Mouse (Mus musculus) liver, embryonic 13.5 days (tissue): ENCODE results near the gene Pycr1. TPM values are rescaled to one million over a fixed set of nuclear protein-coding genes. Genes with fewer than 3 reads are reported as not detected.
A peak's percentile ranks its signal among the peaks of the same experiment; 100 is the strongest.

Experiments used
- ATAC-seq: fragments of 200-750 bp; cut with Nextera tagmentation; 2 replicates; pipeline ENCODE4 v1.8.0; 2017; ENCODE audit warnings: low read depth, mild to moderate bottlenecking, moderate number of reproducible peaks, moderate library complexity
- DNase-seq: peaks from one replicate; pipeline ENCODE4 v3.0.0; 2022
- H3K27ac ChIP-seq: fragments of 300-500 bp; sonication (generic); 2 replicates; pipeline ENCODE4 v1.5.1; 2015; ENCODE audit warnings: moderate library complexity, mild to moderate bottlenecking, inconsistent platforms
- H3K27me3 ChIP-seq: fragments of 300-500 bp; sonication (generic); 2 replicates; pipeline ENCODE4 v1.6.1; 2015; ENCODE audit warnings: mild to moderate bottlenecking, inconsistent platforms
- H3K36me3 ChIP-seq: fragments of 300-500 bp; sonication (generic); 2 replicates; pipeline ENCODE4 v1.6.1; 2015; ENCODE audit warnings: mild to moderate bottlenecking, inconsistent platforms
- H3K4me1 ChIP-seq: fragments of 300-500 bp; sonication (generic); replicated peaks from 2 replicates; pipeline ENCODE4 v1.6.1; 2015; ENCODE audit warnings: inconsistent platforms
- H3K4me2 ChIP-seq: fragments of 300-500 bp; sonication (generic); 2 replicates; pipeline ENCODE4 v1.6.1; 2015; ENCODE audit warnings: inconsistent platforms, mild to moderate bottlenecking, moderate library complexity
- H3K4me3 ChIP-seq: fragments of 300-500 bp; sonication (generic); replicated peaks from 2 replicates; pipeline ENCODE4 v1.5.1; 2015; ENCODE audit warnings: mild to moderate bottlenecking, inconsistent platforms
- H3K9ac ChIP-seq: fragments of 300-500 bp; sonication (generic); 2 replicates; pipeline ENCODE4 v1.6.1; 2015; ENCODE audit warnings: mild to moderate bottlenecking, inconsistent platforms
- H3K9me3 ChIP-seq: fragments of 300-500 bp; sonication (generic); replicated peaks from 2 replicates; pipeline ENCODE4 v1.6.1; 2016; ENCODE audit warnings: inconsistent platforms
- WGBS: fragments of 180-500 bp; shearing (Covaris S2); methylation state at CpG from one replicate; pipeline ENCODE4 v1.1.7; 2015; ENCODE audit not compliant: insufficient replicate concordance; 5-methylcytosine and 5-hydroxymethylcytosine counted together
- polyA plus RNA-seq: library from polyadenylated mRNA; unstranded; fragments of >200 nt; fragmentation: Nextera tagmentation; extraction: Ambion mirVana; gene quantifications from 2 replicates; pipeline ENCODE4 v1.2.1, GENCODE M21; 2015

Pycr1 gene
- polyA plus RNA-seq, 1 experiment from 2014 or later, result 6.0 TPM

DNA sequence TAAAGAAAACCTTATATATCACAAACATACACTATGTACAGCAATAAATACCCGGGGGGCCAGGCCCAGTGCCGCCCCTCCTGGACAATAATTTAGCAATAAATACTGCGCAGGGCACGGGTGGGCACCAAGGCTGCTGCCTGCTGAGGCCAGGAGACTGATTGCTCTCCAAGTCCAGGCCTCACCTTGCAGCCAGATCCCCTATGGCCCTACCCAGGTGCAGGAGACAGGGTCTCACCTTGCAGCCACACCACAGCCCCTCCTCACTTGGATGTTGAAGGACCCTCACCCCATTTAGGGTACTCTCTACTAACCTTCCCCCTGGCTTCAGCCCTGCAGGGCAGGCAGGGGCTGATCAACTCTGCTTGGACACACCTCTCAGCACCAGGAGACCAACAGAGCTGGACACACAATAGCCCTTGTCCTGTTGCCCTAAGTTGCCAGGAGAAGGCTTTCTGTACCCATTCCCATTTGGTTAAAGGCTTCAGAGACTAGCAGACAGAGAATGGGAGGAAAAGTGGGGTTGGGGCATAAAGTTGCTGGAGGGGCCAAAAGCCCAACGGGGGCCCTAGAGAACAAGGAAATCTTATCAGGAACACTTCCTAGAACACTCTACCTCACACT, 18.3 kb downstream of the Pycr1 start, which contains the start of gene Sirt7:
Gene Sirt7, minus strand, starts transcription at position 89 of the 624 bp plus-strand sequence.
- Histone ChIP-seq H3K9ac (peak within 1 kb of the TSS; percentile 99), H3K4me3 (peak within 1 kb of the TSS; percentile 100), H3K4me2 (peak within 1 kb of the TSS; percentile 94), H3K27ac (peak within 1 kb of the TSS; percentile 97), H3K36me3 (peaks cover 70% of the 10 kb centered on the region), H3K4me1 (peaks cover 71% of the 10 kb centered on the region), H3K9me3 (no peaks in the 10 kb centered on the region), H3K27me3 (no peaks in the 10 kb centered on the region)
- WGBS, result 8% methylated on average over 5 of the region's 5 CpGs
- no peak for DNase-seq
- no peak for ATAC-seq

DNA sequence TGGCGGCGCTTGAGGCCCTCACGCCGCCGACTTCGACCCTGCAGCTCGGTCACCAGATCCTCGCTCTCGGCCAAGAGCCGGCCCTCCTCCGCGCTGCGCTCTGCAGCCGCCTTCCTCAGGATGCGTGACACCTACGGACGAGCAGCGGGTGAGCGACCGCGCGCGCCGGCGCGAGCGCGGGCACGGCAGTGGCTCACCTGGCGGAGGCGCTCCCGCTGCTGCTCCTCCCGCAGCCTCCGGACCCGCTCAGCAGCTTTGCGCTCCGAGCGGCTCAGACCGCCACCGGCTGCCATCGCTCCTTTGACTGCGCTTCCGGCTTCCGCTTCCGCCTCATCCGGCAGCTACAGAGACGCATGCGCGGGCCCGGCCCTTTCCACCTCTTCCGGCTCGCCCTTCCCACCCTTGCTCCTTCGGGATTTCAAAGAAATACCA, 18.9 kb downstream of the Pycr1 start:
- H3K36me3 ChIP-seq, result peaks cover 76% of the 10 kb centered on the region
- peaks cover 66% of the 10 kb centered on the region for H3K4me1 ChIP-seq
- no peaks in the 10 kb centered on the region for H3K9me3 ChIP-seq
- WGBS, result under 1% methylated on average over 53 of the region's 53 CpGs
- ATAC-seq (peak; percentile 66), DNase-seq (peak; percentile 77)
- H3K27me3 ChIP-seq, result no peaks in the 10 kb centered on the region
- peak overlapping the region; percentile 94 for H3K4me2 ChIP-seq
- peak overlapping the region; percentile 99 for H3K9ac ChIP-seq
- H3K27ac ChIP-seq, result peak overlapping the region; percentile 97
- H3K4me3 ChIP-seq, result peak overlapping the region; percentile 100

DNA sequence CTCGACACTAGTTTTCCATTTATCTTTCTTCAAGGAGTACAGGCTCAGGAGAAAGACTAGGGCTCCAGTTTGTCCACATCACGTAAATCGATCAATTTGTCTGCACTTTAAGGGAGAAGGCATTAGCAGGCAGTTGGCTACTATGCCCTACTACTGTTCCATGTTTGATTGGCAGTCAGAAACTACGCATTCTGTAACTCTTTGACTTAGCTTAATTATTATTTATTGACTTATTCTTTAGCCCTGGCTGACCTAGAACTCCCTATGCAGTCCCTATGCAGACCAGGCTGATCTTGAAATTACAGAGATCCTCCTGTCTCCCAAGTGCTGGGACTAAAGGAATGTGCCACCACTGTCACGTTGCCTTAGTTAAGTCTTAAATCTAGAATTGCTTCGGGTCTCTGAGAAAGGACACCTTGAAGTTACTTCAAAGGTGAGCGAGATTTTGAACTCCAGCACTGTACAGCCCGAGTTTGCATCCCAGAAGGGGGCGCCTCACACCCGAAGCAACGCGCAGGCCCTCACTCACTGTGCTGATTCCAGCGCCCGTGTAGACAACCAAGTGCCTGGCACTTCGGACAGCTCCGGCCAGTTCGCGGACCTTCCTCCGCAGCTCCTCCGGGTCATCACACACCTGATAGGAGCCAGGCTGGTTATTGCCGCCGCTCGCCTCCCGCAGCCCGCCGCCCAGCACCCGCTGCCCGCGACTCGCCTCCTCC, 19.4 kb downstream of the Pycr1 start:
- H3K4me3 ChIP-seq, result peak overlapping the region; percentile 100
- peaks cover 75% of the 10 kb centered on the region for H3K36me3 ChIP-seq
- H3K27me3 ChIP-seq, result no peaks in the 10 kb centered on the region
- ATAC-seq (peak; percentile 81), DNase-seq (peak; percentile 70)
- peak overlapping the region; percentile 99 for H3K9ac ChIP-seq
- no peaks in the 10 kb centered on the region for H3K9me3 ChIP-seq
- 10% methylated on average over 30 of the region's 30 CpGs for WGBS
- H3K27ac ChIP-seq, result peak overlapping the region; percentile 97
- peaks cover 60% of the 10 kb centered on the region for H3K4me1 ChIP-seq
- H3K4me2 ChIP-seq, result peak overlapping the region; percentile 94

DNA sequence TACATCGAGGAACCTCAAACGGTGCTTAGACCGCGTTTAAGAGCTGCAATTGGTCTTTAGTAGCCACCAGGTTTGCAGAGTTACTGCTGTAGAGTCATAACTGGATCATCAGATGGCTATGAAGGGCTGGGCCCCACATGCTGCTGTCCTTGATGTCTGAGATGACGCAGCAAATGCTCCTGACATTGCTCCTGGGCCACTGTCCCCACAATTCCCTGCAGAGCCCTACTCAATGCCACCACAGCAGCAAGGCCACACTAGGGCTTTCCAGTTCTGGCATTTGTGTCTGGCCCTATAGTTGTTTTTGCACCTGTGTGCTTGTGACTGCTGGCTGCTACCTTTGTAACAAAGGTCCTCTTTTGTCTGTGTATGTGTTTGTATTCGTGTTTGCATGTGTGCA, 20.8 kb downstream of the Pycr1 start:
- H3K4me2 ChIP-seq, result peak overlapping the region; percentile 94; the same call in 1 of the 2 replicates
- no peak overlapping the region for H3K4me3 ChIP-seq
- DNase-seq (no peak), ATAC-seq (no peak)
- H3K27me3 ChIP-seq, result no peaks in the 10 kb centered on the region
- H3K9ac ChIP-seq, result 0 out of 2 replicates have a peak overlapping the region, but pooled peaks have one; percentile 99
- 90% methylated on average over 6 of the region's 6 CpGs for WGBS
- H3K4me1 ChIP-seq, result peaks cover 58% of the 10 kb centered on the region
- no peaks in the 10 kb centered on the region for H3K9me3 ChIP-seq
- peaks cover 77% of the 10 kb centered on the region for H3K36me3 ChIP-seq
- H3K27ac ChIP-seq, result no peak overlapping the region

DNA sequence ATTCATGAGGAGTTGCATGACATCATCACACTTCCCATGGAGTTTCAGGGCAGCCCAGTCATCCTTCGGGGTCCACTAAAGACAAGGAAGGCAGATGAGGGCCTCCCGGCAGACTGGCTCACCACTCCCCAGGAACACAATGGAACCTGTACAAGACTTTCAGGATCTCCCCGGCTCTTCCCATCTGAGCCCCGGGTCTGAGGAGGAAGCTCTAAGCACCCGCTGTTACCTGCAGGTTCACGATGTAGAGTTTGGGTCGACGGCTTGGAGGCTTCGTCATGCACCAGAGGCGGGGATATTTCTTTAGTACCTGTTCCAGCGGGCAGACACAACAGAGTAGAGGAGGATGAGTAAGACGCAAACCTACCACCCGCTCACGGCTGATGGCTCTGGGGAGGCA, 23.4 kb downstream of the Pycr1 start:
- H3K4me2 ChIP-seq, result no peak overlapping the region
- H3K4me3 ChIP-seq, result no peak overlapping the region
- peaks cover 66% of the 10 kb centered on the region for H3K36me3 ChIP-seq
- H3K27me3 ChIP-seq, result no peaks in the 10 kb centered on the region
- H3K27ac ChIP-seq, result no peak overlapping the region
- ATAC-seq (no peak), DNase-seq (no peak)
- H3K4me1 ChIP-seq, result peaks cover 53% of the 10 kb centered on the region
- no peak overlapping the region for H3K9ac ChIP-seq
- WGBS, result 91% methylated on average over 14 of the region's 14 CpGs
- no peaks in the 10 kb centered on the region for H3K9me3 ChIP-seq

DNA sequence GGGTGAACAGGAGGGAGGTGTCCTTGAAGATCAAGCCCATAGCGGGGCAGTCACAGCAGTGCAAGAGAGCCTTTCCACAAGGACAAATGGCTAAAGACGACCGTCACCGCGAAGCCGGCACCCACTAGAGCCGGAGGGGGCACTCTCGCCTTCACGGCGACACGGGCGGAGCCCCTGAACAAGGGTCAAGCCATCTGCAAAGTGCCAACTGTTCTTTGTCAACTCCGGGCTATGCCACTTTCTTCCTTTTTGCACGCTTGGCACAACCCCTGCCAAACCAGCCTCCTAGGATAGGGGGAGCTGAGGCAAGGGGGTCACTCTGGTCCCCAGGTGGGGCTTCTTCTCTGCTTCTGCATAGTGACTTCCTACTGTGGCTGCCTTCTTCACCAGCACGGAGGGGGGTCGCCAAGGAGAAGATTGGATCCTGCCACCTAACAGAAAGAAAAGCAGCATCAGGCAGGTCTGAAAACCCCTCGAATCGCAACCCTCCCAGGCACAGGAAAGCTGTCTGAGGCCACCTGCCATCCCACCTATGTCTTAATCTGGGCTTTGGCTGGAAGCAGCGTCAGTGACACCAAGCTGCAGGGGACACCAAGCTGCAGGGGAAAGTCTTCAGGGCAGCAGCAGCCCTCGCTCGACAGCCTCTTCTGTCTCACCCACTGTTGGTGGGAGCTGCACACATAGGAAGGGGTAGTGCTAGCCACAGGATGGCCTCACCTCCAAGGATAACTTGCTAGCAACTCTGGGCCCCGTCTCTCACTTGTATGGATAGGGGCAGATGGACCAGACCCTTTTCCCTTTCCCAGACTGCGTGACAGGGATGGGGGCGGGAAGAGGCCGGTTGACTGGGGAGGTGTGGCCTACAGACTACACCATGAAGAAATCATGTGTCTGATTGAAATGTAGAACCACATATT, 24.7 kb downstream of the Pycr1 start:
- peak overlapping the region; percentile 88; the same call in 1 of the 2 replicates for H3K9ac ChIP-seq
- WGBS, result 91% methylated on average over 25 of the region's 25 CpGs
- ATAC-seq (no peak), DNase-seq (no peak)
- H3K27ac ChIP-seq, result peak overlapping the region; percentile 89
- peak overlapping the region; percentile 80; the same call in 1 of the 2 replicates for H3K4me3 ChIP-seq
- H3K4me1 ChIP-seq, result peaks cover 49% of the 10 kb centered on the region
- H3K36me3 ChIP-seq, result peaks cover 79% of the 10 kb centered on the region
- H3K4me2 ChIP-seq, result peak overlapping the region; percentile 90
- H3K27me3 ChIP-seq, result no peaks in the 10 kb centered on the region
- no peaks in the 10 kb centered on the region for H3K9me3 ChIP-seq

DNA sequence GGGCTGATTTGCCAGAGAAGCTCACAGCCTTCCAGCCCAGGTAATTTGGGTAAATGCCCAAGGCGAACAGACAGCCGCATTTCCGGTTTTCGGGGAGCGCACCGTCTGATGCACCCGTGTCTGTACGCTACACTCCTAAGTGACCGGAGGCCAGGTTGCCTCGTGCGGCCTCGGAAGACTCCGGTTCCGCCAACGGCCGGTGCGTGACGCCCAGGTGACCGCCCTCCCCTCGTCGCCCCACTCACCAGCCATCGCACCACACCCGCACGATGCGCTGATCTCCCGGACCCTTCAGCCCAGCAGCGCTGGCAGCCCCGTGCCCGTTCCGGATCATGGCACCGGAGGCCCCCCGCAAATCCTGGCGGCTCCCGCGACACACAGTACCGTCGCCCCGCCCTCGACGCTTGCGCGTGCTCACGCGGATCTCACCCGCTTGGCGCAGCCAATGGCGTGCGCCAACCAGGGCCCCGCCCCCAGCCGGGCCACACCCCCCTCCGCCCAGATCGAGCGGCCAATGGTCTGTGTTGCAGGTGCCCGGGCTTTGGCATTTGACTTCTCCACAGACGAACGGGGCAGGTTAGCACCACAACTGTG, 26.0 kb downstream of the Pycr1 start, which contains the start of gene Pcyt2:
Gene Pcyt2, minus strand, starts transcription at position 418 of the 594 bp plus-strand sequence.
- H3K9me3 ChIP-seq, result no peaks in the 10 kb centered on the region
- under 1% methylated on average over 56 of the region's 56 CpGs for WGBS
- peaks cover 42% of the 10 kb centered on the region for H3K4me1 ChIP-seq
- peak within 1 kb of the TSS; percentile 88 for H3K9ac ChIP-seq
- H3K27me3 ChIP-seq, result no peaks in the 10 kb centered on the region
- DNase-seq (peak; percentile 93), ATAC-seq (peak; percentile 93)
- peaks cover 80% of the 10 kb centered on the region for H3K36me3 ChIP-seq
- peak within 1 kb of the TSS; percentile 89 for H3K27ac ChIP-seq
- H3K4me3 ChIP-seq, result peak within 1 kb of the TSS; percentile 80
- H3K4me2 ChIP-seq, result peak within 1 kb of the TSS; percentile 90

DNA sequence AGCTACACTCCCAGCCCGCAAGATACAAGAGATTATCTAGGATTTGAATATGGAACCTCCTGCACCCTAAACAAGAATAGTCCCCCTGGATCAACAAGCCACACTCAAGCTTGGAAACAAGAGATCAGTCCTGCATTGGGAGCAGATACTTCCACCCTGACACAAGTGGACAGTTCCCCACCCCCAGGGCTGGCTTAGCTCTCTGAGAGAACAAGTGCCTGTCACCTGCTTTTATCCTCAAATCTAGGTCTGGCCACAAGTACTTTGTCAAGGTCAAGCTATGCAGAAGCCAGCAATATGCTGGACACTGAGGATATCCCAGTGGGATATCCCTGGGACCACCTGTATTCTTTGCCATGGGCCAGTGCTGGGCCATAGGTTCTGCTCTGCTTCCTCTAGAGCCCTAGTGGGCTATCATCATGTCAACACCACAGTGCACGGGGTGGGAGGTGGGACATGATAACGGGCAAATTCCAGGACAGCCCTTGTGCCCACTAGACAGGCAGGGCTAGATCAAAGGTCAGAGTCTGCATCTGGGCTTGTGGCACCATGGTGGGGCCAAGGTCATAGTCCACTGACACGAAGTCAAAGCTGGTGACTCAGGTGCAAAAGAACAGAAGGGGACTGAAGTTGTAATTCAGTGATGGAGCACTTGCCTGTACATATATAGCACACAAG, 26.8 kb downstream of the Pycr1 start:
- Histone ChIP-seq H3K4me3 (peak overlapping the region; percentile 80), H3K27me3 (no peaks in the 10 kb centered on the region), H3K4me2 (peak overlapping the region; percentile 90), H3K9ac (peak overlapping the region; percentile 88), H3K4me1 (peaks cover 39% of the 10 kb centered on the region), H3K27ac (peak overlapping the region; percentile 89), H3K9me3 (no peaks in the 10 kb centered on the region), H3K36me3 (peaks cover 80% of the 10 kb centered on the region)
- 0 out of 2 replicates have a peak, but pooled peaks have one; percentile 17 for ATAC-seq
- WGBS, result 32% methylated on average over 4 of the region's 4 CpGs
- no peak for DNase-seq

DNA sequence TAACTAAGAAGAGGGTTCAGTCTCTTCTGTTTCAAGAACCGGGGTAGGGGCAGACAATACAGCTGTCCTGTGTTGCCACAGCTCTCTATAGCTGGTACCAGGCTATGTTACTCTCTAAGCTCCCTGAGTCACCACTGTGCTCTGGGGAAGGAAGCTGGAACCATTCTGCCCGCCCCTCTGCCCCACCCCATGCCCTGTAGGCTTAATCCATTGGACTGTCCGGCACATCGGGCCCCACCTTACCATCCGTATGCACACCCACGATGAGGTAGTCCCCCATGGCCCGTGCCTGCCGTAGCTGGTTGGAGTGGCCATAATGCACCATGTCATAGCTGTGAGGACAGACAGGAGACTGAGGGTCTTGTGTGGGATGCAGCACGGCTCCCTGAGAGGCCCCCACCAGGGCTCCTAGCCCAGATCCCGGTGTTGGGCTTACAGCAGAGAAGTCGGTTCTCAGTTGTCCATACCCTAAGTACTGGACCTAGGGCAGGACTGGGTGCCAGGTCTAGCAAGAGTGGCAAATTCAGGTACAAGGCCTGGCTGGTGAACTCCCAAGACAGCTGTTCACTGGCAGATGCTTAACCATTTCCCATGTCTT, 27.9 kb downstream of the Pycr1 start:
- Histone ChIP-seq H3K27me3 (no peaks in the 10 kb centered on the region), H3K4me3 (peak overlapping the region; percentile 19; the same call in 1 of the 2 replicates), H3K4me2 (peak overlapping the region; percentile 90), H3K36me3 (peaks cover 80% of the 10 kb centered on the region), H3K27ac (peak overlapping the region; percentile 32; the same call in 1 of the 2 replicates), H3K9me3 (no peaks in the 10 kb centered on the region), H3K9ac (peak overlapping the region; percentile 88; the same call in 1 of the 2 replicates), H3K4me1 (peaks cover 39% of the 10 kb centered on the region)
- no peak for DNase-seq
- WGBS, result 79% methylated on average over 11 of the region's 11 CpGs
- ATAC-seq, result no peak

DNA sequence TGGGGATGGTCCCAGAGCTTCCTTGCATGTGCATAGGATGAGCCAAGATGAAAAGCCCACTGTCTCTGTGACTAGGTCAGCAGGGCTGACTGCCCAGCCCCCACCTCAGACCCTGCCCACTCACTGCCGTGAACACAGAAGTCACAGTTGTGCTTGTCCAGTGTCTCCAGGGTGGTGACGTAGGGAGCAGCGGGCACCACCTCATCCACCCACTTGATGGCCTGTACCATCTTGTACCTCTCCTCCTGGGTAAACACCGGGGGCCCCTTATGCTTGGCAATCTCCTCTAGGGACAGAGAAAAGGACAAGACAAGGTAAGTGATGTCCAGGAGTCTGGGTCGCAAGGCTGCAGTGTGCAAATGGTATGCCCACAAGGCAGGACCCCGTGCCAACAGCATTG, 28.4 kb downstream of the Pycr1 start:
- DNase-seq, result no peak
- no peak for ATAC-seq
- Histone ChIP-seq H3K9ac (peak overlapping the region; percentile 88; the same call in 1 of the 2 replicates), H3K4me1 (peaks cover 39% of the 10 kb centered on the region), H3K27ac (no peak overlapping the region), H3K9me3 (no peaks in the 10 kb centered on the region), H3K36me3 (peaks cover 80% of the 10 kb centered on the region), H3K27me3 (no peaks in the 10 kb centered on the region), H3K4me2 (peak overlapping the region; percentile 90), H3K4me3 (peak overlapping the region; percentile 19; the same call in 1 of the 2 replicates)
- WGBS, result 96% methylated on average over 6 of the region's 6 CpGs
